Comparison of ENCODE assay signal across 13 mouse cellular contexts in the genomic region with DNA sequence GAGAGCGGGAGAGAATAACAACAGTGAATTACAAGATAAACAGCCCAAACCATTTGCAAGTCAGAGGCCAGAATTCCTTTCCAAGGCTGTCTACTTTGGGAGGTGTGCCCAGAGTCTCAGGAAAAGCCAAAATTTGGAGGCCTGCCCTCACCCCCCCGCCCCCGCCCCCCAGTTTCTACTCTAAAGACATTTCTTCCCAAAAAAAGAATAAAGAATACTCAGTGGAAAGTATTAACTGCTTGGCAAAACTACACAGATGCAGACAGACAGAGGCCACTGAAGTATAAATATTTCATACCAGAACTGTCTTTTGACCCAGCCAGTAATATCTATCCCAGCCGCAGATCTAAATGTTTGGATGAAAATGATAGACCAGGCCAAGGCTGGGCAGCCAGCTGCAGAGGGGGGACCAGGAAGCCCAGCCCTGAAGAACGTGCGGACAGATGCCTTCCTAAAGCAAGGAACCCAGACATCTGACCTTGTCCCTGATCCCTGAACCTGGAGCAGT. TPM values are rescaled to one million over a fixed set of nuclear protein-coding genes. Genes with fewer than 3 reads are reported as not detected.
DNase-seq lines count a peak whose midpoint lies in the region; ATAC-seq and TF ChIP-seq lines count a peak whose summit lies in the region.
"Had no signal": no experiment of that assay in that cellular context is flagged by ENCODE, and none has a peak within 500 bp of the region (broad histone marks: within the 10 kb centered on the region; RNA-seq: fewer than 3 reads in every experiment).

No protein-coding gene starts in this region.

- TF ChIP-seq CTCF in gastrocnemius, adult 2 months (IDR thresholded peaks at IDR 0.05), result no peak
- TF ChIP-seq CTCF in kidney, postnatal 0 days (IDR thresholded peaks at IDR 0.05; ENCODE audit: low read depth), result no peak

- no peaks in the 10 kb centered on the region for H3K36me3 ChIP-seq in kidney, postnatal 0 days (ENCODE audit: insufficient read depth, low read length)
- no peaks in the 10 kb centered on the region for H3K36me3 ChIP-seq in stomach, embryonic 14.5 days (ENCODE audit: control insufficient read depth, insufficient read depth, low read length)
- H3K36me3 ChIP-seq: forebrain, embryonic 10.5 days; G1E; limb, embryonic 13.5 days had no signal

- H3K27ac ChIP-seq in gastrocnemius, adult 2 months, result peak overlapping the region; percentile 73
- H3K27ac ChIP-seq in kidney, postnatal 0 days, result peak overlapping the region; percentile 13; the same call in 1 of the 2 replicates
- peak overlapping the region; percentile 33; the same call in 1 of the 2 replicates for H3K27ac ChIP-seq in stomach, embryonic 14.5 days (ENCODE audit: low read length)
- H3K27ac ChIP-seq: forebrain, embryonic 10.5 days; limb, embryonic 13.5 days had no signal

- DNase-seq in gastrocnemius, adult 2 months, result no peak
- no peak for DNase-seq in gastrocnemius, adult 18-20 months (ENCODE audit: low spot score)
- peak; percentile 73 for DNase-seq in kidney, postnatal 0 days (ENCODE audit: low spot score)
- DNase-seq in kidney, postnatal 25 days, result no peak
- peak; percentile 46 to 51 for DNase-seq in heart, postnatal 10 days
- DNase-seq in frontal cortex, postnatal 36 days (ENCODE audit: low spot score in 2 of 2), result no peak
- no peak for DNase-seq in neural tube, embryonic 10.5 days (ENCODE audit: extremely low spot score, low spot score)
- DNase-seq: layer of hippocampus, postnatal 36 days had no signal

- no peaks in the 10 kb centered on the region for H3K9me3 ChIP-seq in kidney, postnatal 0 days (replicated peaks; ENCODE audit: low read length)
- H3K9me3 ChIP-seq in stomach, embryonic 14.5 days (ENCODE audit: control insufficient read depth, low read depth, low read length), result peaks cover 4% of the 10 kb centered on the region; the same call in 1 of the 2 replicates

- intact Hi-C loops in gastrocnemius, adult 2 months (cut with DNase I), result no loop called here
- intact Hi-C loops in heart, postnatal 10 days (cut with DNase I), result no loop called here

- H3K27me3 ChIP-seq in kidney, postnatal 0 days (ENCODE audit: insufficient read depth, low read length), result no peaks in the 10 kb centered on the region
- no peaks in the 10 kb centered on the region for H3K27me3 ChIP-seq in stomach, embryonic 14.5 days (ENCODE audit: control insufficient read depth, insufficient read depth, low read length)
- H3K27me3 ChIP-seq: limb, embryonic 13.5 days had no signal

- no peak overlapping the region for H3K9ac ChIP-seq in kidney, postnatal 0 days (ENCODE audit: low read depth, low read length)
- no peak overlapping the region for H3K9ac ChIP-seq in stomach, embryonic 14.5 days (replicated peaks; ENCODE audit: low read depth, low read length)
- H3K9ac ChIP-seq: limb, embryonic 13.5 days had no signal

- H3K4me3 ChIP-seq in gastrocnemius, adult 2 months, result no peak overlapping the region
- H3K4me3 ChIP-seq in kidney, postnatal 0 days (replicated peaks; ENCODE audit: low read depth, low read length), result no peak overlapping the region
- H3K4me3 ChIP-seq in stomach, embryonic 14.5 days (ENCODE audit: low read depth, low read length), result no peak overlapping the region
- H3K4me3 ChIP-seq: forebrain, embryonic 10.5 days; limb, embryonic 13.5 days had no signal

- ATAC-seq in kidney, postnatal 0 days (replicated peaks; ENCODE audit: low FRiP score, low read depth), result no peak
- ATAC-seq in stomach, embryonic 14.5 days (ENCODE audit: insufficient number of reproducible peaks, insufficient read depth, low FRiP score, low read depth), result peak; percentile 76; the same call in 1 of the 2 replicates
- ATAC-seq: activated CD4-positive, CD25-positive, alpha-beta regulatory T cell, adult 4 months had no signal

- WGBS in kidney, postnatal 0 days, result 50% methylated on average over 6 of the region's 6 CpGs
- 35% methylated on average over 6 of the region's 6 CpGs for WGBS in stomach, embryonic 14.5 days

- no peak overlapping the region for H3K4me2 ChIP-seq in kidney, postnatal 0 days (ENCODE audit: low read length)
- no peak overlapping the region for H3K4me2 ChIP-seq in stomach, embryonic 14.5 days (replicated peaks; ENCODE audit: low read depth, low read length)
- H3K4me2 ChIP-seq: limb, embryonic 13.5 days had no signal

- no peaks in the 10 kb centered on the region for H3K4me1 ChIP-seq in kidney, postnatal 0 days (replicated peaks; ENCODE audit: insufficient read depth, low read length)
- no peaks in the 10 kb centered on the region for H3K4me1 ChIP-seq in stomach, embryonic 14.5 days (ENCODE audit: control insufficient read depth, insufficient read depth, low read length)
- H3K4me1 ChIP-seq: forebrain, embryonic 10.5 days had no signal

RNA-seq across cellular contexts. Expression of a gene that starts 40.8 kb away (rescaled TPM):
- total RNA-seq in gastrocnemius, adult 2 months (2021), result 10 to 100 TPM; 28.6 to 81.6 TPM
- 10 to 100 TPM; 33.8 to 49.6 TPM for total RNA-seq in gastrocnemius, adult 18-20 months (2021)
- polyA plus RNA-seq in kidney, postnatal 0 days (2015; fragmentation: Nextera tagmentation; extraction: Ambion mirVana), result 15.6 and 16.2 TPM in 2 replicates
- total RNA-seq in heart, postnatal 10 days (2021), result 100 to 1,000 TPM; 101 to 154 TPM
- polyA plus RNA-seq in stomach, embryonic 14.5 days (2014; fragmentation: Nextera tagmentation; extraction: Ambion mirVana), result 9.7 and 10.0 TPM in 2 replicates

Comparison
In these comparisons a context has a peak if more than half of its experiments do, and no peak if none do; other contexts are left out.
1. DNase-seq: peak in kidney, postnatal 0 days (single experiment) and heart, postnatal 10 days (2 of 2); none in gastrocnemius, adult 2 months (single experiment), gastrocnemius, adult 18-20 months (single experiment), kidney, postnatal 25 days (0 of 2), frontal cortex, postnatal 36 days (0 of 2) and neural tube, embryonic 10.5 days (single experiment).
2. H3K27ac ChIP-seq: peak in every context shown above with its lines; median percentile 73 in gastrocnemius, adult 2 months; 33 in stomach, embryonic 14.5 days; 13 in kidney, postnatal 0 days.